Mouse (Mus musculus): ENCODE measurements around the gene Rgmb.

DNA sequence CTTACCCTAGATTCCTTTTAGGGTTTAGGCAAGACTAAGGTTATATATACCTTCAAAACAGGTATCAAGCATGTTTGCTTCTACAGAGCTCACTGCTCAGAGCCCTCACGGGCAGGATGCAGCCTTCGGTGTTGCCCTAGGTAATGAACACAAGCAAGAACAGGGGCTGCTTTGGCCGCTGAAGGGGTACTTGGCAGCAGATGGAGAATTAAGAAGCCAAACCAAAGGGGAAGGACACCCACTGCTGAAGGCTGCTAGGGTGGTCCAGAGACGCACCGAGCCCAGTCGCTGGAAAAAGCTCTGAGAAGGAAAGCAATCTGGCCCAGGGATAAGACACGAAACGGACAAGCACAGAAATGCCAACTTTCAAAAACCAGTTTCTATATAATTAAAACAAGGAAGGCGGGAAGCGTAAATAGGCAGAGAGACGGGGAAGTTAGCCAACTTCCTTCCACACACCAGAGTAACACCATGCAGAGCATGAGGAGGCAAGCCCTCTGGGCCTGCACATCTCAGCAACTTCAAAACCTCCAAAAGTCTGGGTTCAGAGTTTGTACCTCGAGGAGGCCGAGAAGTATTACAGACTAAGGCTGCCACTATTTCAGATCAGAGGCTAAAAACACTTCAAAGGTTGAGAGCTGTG is 18.6 kb downstream of the Rgmb start:
- TF ChIP-seq CTCF (IDR thresholded peaks at IDR 0.05; ENCODE audit: low read depth) (no peak), EP300 (IDR thresholded peaks at IDR 0.05; ENCODE audit: low read depth) (no peak)

All from liver, embryonic 14.5 days (tissue).